Mouse (Mus musculus) T-cell, adult 2 months (primary cell): ENCODE measurements around the gene Krt88.

Experiments used
- DNase-seq: peaks from one replicate; pipeline ENCODE4 v3.0.0; 2022; ENCODE audit warnings: low spot score

Krt88 gene

DNA sequence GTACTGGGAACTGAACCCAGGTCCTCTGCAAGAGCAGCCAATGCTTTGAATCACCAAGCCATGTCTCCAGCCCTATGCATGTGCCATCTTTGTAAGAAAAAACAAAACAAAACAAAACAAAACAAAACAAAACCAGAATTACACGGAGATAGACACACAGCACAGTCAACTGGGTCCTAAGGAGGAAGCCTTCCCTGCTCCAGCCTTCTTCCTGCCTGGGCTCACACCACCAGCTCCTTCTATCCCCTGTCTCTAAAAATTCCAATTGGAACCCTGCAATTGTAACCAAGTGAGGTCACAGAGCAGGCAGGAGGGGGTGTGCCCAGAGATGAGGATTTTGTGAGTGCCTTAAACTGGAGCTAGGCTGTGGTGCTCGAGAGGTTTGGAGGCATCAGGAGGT lies at the start of gene Krt88:
TSS of gene Krt88 (plus strand) at position 301 of the 400 bp plus-strand sequence.
- no peak for DNase-seq

DNA sequence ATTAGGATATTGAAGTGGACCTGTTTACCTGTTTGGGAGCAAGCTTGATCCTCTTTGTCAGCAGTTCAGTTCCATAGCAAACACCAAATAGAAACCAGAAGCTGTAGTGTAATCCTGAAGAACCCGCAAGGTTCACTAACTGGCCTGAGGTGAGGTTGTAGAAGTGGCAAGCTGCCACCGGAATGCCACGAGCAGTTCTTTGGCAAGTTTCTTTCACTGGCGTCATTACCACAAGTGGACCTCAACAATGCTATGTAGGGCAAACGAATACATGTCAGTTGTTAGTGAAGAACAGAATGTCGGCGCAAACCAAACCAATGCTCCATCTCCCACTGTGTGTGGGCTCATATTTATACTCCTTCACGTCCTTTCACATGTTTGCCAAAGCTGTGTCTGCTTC lies 49.3 kb upstream of the Krt88 start:
- DNase-seq: no peak

DNA sequence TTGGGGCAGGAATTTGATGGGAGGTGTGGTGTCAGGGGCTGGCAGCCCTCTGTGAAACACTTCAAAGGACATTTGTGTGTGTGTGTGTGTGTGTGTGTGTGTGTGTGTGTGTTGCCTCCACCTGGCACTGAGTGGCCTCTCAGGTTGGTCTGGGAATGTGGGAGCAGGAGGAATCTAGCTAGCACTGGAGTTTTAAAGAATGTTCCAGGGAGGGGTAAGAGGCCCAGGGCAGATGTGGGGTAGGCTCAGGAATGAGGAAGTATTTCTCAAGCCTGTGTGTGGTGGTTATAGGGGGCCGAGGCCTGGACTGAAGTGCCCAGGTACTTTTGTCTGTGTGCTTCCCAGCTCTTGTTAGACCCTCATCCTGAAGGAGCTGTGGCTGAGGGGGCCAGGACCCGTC lies 36.8 kb upstream of the Krt88 start, which contains the start of gene Krt7:
TSS of gene Krt7 (plus strand) at position 269 of the 400 bp plus-strand sequence.
- DNase-seq: no peak

DNA sequence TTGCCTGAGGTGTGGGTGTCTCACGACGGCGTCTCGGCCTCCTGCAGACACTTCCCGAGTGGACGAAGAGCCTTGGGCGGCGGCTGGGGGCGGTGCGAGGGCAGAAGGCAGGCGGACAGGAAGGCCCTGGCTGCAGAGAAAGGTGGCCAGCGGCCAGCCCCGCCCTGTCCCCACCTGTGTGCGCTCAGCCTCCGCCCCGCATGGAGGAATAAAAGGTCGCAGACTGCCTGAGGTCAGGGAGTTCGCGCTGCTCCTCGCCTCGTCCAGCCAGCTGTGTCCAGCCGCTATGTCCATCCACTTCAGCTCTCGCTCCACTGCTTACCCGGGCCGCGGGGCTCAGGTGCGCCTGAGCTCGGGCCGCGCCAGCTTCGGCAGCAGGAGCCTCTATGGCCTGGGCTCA lies 35.4 kb upstream of the Krt88 start:
- no peak for DNase-seq

DNA sequence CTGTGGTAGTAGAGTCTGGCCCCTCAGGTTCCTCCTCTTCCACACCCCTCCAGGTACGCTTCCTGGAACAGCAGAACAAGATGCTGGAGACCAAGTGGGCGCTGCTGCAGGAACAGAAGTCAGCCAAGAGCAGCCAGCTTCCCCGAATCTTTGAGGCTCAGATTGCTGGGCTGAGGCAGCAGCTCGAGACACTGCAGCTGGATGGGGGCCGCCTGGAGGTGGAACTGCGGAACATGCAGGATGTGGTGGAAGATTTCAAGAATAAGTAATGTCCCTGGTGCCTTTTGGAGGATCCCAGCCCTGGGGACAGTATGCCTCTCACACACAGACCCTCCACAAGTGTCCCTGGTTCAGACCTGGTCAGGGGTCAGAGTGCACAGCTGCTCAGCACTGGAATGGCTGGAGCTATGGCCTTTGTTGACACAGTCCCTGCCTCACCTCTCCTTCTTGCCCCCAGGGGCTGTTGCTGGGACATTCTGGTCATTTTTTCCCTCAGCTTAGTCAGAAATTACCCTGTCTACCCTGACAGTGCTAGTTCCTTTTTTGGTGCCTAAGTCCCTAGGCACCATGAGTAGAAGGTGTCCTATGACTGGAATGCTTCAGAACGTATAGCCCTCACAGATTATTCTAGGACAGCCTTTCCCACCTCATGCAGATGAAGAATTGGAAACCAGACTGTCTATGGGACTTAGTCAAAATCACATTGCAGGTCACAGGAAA lies 33.5 kb upstream of the Krt88 start:
- no peak for DNase-seq

DNA sequence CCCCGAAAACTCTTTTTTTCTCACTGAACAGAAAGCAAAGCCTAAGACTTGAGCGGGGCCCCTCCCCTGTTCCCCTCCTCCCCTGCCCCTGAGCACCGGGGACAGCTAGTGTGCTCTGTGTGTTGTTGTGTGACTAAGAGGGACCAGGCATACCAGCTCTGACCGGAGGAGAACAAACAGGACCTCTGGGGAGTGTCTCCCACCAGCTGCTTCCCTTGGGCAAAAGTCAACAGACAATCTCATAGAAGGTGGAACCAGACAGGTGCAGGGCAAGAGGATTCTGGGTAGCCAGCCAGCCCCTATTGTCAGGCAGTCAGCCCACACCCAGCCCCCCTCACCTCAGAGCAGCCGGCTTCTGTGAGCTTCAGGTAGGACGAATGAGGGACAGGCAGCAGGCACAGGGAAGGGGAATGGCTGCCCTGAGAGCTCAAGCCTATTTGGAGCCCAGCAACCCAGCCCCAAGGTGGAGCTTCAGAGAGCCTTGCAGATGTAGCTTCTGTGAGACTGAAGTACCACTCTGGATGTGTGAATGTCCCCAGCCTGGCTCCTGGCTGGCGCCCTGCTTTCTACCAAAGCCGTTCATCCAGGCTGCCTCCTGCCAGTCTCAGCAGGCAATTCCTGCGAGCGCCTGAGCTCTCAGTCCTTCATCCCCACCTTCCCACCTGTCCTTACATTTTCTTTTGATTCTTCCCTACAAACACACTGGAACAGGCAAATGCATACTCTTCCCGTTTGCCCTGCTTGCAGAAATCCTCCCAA lies 32.6 kb upstream of the Krt88 start:
- DNase-seq: no peak

DNA sequence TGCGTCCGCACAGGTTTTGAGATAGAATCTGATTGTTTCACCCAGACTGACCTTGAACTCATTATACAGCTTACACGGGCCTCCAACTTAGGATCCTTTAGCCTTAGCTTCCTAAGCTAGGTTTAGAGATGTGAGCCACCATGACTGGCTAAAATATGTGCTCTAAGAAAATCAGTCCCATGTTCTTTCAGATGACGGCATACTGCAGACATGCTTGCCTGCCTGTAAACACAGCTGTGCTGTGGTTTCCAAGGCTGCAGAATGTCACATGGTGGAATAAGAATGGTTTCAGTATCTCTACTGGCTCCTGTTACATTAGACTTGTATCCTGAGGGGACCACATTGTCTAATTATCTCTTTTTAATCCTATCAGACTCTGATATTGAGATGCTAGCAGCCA lies 28.6 kb upstream of the Krt88 start:
- DNase-seq: no peak

DNA sequence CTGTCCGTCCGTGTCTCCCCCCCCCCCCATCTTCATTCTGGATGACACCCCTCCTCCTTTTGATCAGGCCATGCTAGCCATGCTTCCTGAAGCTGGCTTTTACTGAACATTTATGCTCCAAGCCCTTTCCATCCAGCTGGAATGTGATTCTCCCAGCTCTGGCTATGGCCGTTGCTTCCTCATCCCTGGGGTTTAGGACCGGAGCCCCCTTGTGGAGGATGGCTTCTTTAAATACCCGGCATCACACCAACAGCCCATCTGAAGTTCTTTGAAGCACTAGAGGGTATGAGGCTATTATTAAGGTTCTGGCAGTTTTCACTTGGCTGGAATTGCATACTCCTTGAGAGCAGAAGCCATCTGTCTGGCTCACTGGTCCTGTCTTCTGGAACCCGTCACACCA lies 26.6 kb upstream of the Krt88 start:
- no peak for DNase-seq

DNA sequence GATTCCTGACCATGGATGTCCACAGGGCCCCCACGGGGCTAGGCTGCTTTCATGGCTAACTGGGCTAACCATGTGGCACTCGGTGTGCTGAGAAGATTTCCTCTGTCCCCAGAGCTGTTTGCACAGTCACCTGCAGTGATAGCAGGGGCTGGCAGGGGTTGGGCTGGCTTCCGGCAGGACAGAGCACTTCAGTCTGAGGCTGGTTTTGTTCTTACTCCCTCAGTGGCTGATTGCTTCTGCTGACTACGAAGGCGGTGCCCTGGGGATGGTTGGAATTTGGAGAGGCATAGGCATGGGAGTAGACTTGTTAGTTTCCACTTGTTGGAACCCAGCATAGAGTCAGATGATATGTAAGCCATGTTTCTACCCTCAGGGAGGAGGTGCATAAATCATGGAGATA lies 22.6 kb upstream of the Krt88 start:
- no peak for DNase-seq

DNA sequence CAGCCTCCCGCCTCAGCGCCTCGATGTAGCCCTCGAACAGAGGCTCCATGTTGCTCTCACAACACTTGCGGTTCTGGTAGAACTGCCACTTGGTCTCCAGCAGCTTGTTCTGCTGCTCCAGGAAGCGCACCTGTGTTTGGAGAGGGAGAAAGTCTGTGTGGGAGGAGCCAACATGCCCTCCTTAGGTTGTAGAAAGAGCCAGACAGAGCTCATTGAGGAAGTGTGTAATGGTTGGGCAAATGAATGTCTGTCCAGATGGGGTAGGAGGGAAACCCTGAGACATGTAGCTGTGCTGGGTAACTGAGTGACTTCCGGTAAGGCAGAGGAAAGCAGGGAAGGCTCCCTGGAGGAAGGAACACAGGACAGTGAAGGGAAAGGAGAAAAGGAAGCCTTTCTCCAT lies 10.9 kb upstream of the Krt88 start:
- no peak for DNase-seq

DNA sequence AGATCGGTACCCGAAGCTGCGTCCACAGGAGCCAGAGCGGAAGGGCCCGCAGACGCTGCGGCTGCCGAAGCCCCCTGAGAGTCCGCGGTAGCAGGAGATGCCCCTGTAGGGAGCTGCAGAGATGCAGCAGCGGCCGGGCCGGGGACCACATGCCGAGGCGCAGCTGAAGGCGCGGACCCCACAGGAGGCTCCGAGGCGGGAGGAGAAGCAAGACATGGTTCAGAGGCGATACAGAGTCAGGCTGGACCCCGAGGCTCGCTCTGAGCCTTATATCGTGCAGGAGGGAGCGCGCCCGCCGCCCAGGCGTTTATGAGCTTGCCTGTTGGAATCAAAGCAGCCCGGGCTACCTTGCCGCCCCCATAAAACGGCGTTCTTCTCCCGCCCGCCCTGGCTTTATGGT lies 9.0 kb upstream of the Krt88 start, which contains the start of gene Krt87:
TSS of gene Krt87 (minus strand) at position 250 of the 400 bp plus-strand sequence.
- no peak for DNase-seq

DNA sequence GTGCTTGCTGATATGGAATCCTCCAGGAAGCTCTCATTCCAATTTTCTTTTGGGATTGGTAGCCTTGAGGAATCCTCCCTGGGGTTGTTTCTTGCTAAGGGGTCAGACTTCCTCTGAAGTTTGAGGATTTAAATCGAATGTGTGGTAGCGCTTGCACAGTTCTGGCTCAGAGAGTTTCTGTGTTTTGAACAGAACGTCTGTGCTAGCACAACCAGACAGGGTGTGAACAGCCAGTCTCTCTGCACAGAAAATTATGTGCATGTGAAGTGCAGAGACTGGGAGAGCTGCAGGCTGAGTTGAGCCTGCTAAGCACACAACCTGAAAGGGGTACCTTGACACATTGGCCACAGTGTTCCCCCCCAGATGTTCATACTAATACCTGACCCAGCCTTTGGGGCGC lies 6.7 kb upstream of the Krt88 start:
- no peak for DNase-seq

DNA sequence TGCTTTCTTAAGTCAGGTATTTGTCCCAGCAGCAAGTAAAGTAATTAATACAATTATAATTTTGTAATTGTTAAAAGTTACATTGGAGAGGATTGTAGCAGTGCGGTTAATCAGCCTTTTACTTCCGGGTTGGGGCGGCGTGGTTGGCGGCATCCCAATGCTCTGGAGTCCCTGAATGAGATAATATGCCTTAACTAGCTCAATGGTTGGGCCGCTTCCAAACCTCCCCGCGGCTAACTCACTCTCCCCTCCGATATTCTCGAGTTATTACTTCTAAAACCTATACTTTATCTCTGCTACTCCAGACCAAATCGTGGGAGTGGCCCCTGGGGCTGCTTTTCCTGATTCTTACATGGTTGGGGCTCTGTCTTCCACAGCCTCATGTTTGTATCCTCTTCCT lies 972 bp upstream of the Krt88 start:
- DNase-seq: no peak

DNA sequence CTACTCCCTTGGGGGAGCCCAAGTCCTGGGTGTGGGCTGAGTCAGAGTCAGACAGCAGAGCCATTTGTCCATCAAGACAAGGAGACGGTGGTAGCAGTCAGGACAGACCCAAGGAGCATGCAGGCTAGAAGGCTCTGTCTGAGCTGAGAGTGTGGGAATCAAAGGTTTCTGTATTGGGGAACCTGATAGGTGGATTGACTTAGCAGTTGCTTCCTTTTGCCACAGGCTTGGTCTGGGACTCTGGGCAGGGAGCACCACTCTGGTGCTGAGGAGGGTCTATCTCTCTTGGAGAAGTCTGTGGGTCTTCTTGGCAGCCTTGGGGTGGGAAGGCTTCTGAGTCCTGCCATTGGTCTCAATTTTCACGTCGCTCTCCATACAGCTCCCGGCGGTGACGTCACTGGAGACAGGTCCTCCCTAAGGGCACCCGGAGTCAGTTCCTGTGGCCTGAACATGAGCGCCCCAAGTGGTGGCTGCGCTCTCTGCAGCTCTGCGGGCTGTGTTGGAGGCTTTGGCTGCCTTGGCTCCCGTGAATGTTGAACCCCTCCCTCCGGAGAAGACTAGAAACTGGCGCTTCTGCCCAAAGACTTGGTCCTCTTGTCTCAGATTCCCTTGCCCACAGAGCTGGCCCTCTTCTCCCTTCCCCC lies 5.7 kb downstream of the Krt88 start:
- DNase-seq: peak; percentile 15

DNA sequence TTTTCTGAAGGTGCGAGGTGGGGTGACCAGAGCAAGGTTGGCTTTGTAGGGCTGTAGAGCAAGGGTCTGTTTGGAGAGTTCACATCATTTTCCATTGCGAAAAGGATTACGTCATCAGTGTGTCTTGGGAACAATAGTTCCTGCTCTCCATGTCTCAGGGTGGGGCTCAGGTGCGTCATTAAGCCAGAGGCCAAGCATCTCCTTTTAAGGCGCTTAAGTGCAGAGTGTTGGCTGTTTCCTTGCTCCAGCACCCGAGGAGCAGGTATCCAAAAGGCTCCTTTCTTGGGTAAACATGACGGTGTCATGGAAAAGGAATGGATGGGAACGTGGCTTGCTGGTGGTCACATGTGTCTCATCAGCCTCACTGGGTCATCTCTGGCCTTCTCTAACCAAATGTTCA lies 7.2 kb downstream of the Krt88 start:
- DNase-seq: no peak

DNA sequence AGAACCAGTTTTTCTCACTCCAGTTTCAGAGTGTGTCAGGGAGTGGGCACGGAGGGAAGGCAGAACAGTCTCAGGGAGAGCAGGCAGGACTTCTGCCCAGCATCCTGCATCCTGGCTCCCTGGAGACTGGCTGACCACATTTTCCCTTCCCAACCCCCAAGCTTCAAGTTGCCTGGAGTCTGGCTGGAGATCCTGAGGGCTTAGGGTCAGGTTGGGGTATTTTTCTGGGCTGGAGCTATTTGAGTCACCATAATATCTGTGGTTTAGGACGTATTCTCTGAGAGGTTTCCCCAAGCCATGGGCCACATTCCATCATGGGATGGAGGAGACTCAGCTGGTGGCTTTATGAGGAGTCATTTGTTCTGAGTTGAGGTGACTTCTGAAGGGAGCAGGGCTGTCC lies 7.7 kb downstream of the Krt88 start:
- no peak for DNase-seq

DNA sequence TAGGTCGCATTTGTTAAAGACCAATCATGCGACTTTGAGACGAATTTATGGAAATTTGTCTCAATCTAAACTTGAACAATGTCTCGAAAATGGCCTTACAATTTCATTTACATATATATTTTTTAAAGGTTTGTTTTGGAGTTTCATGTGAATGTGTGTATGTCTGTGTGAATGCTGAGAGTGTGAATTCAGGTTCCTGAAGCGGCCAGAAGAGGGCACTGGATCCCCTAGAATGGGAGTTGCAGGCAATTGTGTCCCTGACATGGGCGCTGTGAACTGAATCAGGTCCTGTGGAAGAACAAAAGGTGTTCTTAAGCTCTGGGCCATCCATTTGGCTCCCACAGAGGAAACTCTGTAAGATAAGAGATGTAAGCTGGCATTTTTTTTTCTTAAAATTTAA lies 8.3 kb downstream of the Krt88 start:
- no peak for DNase-seq

DNA sequence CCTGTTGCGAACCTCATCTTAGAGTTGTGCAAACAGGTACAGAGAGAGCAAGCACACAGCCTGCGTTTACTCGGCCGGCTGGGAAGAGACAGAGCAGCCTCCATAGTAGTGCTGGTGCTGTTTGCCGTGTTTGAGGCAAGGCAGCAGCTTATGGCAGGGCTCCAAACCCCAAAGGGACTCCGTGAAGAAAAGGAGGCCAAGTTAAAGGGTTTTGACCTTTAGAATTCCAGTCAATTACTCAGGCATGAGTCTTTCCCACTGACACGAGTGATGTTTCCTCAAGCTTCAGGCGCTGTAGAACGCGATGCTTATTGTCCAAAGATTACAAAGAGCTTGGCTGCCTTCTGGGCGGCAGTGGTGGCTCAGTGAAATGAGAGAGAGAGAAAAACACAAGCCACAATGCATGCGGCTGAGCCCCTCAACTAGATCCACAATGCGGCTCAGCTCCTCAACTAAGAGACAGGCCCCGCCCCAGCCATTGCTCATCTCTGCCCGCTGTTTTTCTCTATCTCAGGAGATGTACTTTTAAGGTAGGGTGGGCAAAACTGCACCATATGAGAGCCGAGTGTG lies 10.9 kb downstream of the Krt88 start:
- no peak for DNase-seq

DNA sequence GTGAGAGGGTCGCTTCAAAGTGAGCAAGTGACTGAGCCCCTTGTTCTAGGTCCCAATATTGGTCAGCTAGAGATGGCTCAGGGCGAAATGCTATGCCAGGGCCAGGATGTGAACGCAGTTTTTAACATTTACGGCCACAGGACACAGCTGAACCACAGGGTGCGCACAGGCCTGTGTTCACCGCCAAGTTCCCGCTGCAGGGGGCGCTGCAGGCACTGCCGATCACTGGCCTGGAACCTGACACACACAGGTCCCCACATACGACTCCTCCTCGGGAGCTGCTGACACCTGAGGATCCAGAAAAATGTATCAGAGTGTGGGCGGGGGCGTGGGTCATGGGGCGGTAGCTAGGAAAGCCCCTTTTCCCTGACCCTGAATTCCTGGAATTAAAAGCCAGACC lies 11.7 kb downstream of the Krt88 start:
- no peak for DNase-seq

DNA sequence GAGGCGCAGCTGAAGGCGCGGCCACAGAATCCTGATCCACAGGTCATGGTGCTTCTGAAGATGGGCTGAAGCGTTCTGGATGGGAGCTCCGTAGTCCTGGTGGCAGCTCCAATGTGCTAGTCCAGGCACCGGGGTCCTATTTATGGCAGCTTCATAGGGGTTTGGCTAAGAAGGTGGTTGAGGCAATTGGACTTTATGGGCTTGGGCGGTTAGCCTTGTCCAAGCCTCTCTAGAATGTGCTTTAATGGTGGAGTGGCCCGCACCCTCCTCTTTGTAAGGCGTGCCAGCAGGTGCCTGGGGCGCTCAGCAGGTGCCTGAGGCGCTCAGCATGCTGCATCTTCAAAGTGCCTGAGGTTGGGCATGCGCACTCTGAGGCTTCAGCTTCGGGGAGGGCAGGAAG lies 16.1 kb downstream of the Krt88 start, which contains the start of gene Krt81:
TSS of gene Krt81 (minus strand) at position 101 of the 400 bp plus-strand sequence.
- DNase-seq: no peak

DNA sequence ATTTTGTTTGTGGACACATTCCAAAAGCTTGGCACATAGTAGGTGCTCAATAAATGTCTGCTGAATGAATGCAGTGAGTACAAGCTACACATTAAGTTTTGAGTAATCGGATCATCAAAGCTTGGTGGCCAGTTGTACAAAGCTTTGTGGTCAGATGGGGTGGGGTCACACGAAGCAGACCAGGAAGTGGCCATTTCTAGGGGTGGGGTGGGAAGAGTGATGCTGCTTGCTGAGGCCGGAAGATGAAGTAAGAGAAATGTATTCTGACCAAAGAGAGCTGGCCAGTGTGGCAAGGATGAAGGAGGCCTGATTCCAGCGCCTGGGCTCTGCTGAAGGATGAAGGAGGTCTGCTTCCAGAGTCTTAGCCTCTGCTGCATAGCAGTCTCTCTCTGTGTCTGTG lies 21.5 kb downstream of the Krt88 start:
- no peak for DNase-seq

DNA sequence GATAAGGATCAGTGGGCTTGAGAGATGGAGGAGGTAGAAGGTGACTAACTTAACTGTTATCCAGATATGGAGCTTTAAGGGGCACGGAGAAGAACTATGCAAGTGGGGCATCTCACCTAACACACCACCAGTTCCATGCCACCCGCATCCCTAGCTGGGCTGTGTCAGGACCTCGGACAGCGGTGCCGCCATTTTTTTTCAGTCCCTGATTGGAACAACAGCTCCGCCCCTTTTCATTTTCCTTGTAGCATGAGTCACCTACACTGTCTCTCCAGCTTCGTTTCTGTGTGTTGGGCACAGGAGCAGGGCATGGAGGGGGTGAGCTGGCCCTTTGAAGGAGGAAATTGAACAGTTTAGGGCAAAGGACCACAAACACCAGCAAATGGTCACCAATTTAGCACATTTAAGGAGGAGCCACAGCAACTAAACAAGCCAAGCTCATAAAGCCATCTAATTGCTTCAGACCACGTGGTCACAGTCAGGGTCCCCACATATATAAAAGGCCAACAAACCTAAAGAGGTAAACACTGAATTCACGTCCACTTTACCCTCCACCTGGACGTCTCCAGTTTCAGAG lies 25.5 kb downstream of the Krt88 start, which contains the start of gene Krt86:
TSS of gene Krt86 (plus strand) at position 527 of the 577 bp plus-strand sequence.
- DNase-seq: no peak
